Mouse (Mus musculus) brown adipose tissue, adult 24 weeks (tissue): Measurements from ENCODE around the gene 2310034C09Rik. TPM values are rescaled to one million over a fixed set of nuclear protein-coding genes. Genes with fewer than 3 reads are reported as not detected.
"Not testable (repeated sequence)": the region's sequence is repeated elsewhere in the genome, so short reads cannot be mapped to it uniquely, and the experiment has no call there.

Experiments
- H3K27ac ChIP-seq: fragments of 200-500 bp; replicated peaks from 2 replicates; pipeline ENCODE4 v1.5.1; 2012; ENCODE audit warnings: low read depth, mild to moderate bottlenecking, low read length
- H3K4me1 ChIP-seq: fragments of 200-500 bp; 2 replicates; pipeline ENCODE4 v1.6.1; 2012; ENCODE audit warnings: low read length, mixed read lengths; ENCODE audit not compliant: control insufficient read depth, insufficient read depth, insufficient read length
- H3K4me3 ChIP-seq: fragments of 200-500 bp; 2 replicates; pipeline ENCODE4 v1.5.1; 2012; ENCODE audit warnings: low read depth, mild to moderate bottlenecking, low read length, moderate library complexity; ENCODE audit not compliant: insufficient read depth
- polyA plus RNA-seq: library from polyadenylated mRNA; stranded (reverse); fragments of >200 nt; gene quantifications from 2 replicates; pipeline ENCODE4 v1.2.4, GENCODE M21; 2012; ENCODE audit not compliant: missing spikeins, insufficient read depth, insufficient read length

Gene 2310034C09Rik
- polyA plus RNA-seq, result not detected in 2 replicates

DNA sequence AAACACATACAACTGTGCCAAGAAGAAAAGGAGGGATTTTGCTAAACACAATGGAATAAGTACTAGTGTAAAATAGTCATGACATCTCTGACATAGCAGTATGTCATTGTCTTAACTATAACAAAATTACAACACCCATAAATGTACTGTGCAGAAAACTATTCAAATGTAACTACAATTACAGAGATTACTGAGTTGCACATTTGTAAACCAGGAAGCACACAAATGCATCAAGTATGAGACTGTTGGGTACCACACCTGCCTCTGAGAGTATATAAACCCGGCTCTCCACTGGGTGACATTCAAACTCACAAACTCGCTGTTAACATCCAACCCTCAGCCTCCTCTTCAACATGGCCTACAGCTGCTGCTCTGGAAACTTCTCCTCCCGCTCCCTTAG is at the start of gene 2310034C09Rik:
TSS of gene 2310034C09Rik (plus strand) at position 301 of the 400 bp plus-strand sequence.
- H3K4me1 ChIP-seq, H3K4me3 ChIP-seq, H3K27ac ChIP-seq: not testable (repeated sequence)

DNA sequence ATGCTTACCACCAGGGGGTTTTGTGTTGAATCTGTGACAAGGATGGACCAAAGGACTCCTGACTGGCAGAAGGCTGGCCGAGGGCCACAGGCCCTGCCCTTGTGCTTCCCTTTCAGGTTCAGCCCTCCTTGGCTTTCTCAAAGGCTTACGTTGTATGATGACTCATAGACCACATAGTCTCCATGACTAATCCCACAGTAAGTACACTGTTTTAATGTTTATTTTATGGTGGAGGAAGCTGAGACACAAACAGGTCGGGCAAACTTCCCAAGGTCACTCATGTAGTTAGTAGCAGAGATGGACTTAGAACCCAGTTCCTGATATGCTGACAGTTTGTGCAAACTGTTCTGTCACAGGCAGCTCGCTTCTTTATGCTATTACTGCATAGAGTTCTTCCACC is 47.9 kb upstream of the 2310034C09Rik start:
- H3K4me1 ChIP-seq, result no peaks in the 10 kb centered on the region

GRCm38 (mm10) chr16:88711245-88711644 is 47.4 kb upstream of the 2310034C09Rik start:
- no peak overlapping the region for H3K27ac ChIP-seq
- no peak overlapping the region for H3K4me3 ChIP-seq
- no peaks in the 10 kb centered on the region for H3K4me1 ChIP-seq

More for the DNA sequence above, 47.9 kb upstream of the 2310034C09Rik start:
- Histone ChIP-seq H3K27ac (no peak overlapping the region), H3K4me3 (no peak overlapping the region)

GRCm38 (mm10) chr16:88716549-88716948 is 42.1 kb upstream of the 2310034C09Rik start:
- no peak overlapping the region for H3K4me3 ChIP-seq
- no peaks in the 10 kb centered on the region for H3K4me1 ChIP-seq
- no peak overlapping the region for H3K27ac ChIP-seq

- no peak overlapping the region for H3K27ac ChIP-seq
- no peaks in the 10 kb centered on the region for H3K4me1 ChIP-seq
- H3K4me3 ChIP-seq, result no peak overlapping the region
Measured at GRCm38 (mm10) chr16:88720031-88720430, 38.6 kb upstream of the 2310034C09Rik start.

DNA sequence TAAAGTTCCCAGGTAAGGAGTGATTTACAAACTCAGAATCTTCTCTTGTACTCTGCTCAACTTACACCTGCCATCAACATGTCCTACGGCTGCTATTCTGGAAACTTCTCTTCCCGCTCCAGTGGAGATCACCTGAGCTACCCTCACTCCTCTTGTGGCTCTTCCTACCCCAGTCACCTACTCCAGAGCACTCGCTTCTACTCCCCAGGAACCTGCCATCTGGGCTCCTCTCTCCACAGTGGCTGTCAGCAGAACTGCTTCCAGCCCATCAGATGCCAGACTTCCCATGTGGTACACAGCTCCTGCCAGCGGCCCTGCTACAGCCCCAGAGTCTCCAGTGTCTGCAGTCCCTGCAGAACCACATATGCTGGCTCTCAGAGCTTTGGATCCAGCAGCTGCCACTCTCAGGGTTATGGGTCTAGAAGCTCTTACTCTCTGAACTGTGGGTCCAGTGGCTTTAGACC is 29.8 kb upstream of the 2310034C09Rik start, which contains the start of gene Krtap13-1:
TSS of gene Krtap13-1 (plus strand) at position 51 of the 464 bp plus-strand sequence.
- Histone ChIP-seq H3K4me3 (no peak within 1 kb of the TSS), H3K4me1 (no peaks in the 10 kb centered on the region), H3K27ac (no peak within 1 kb of the TSS)

GRCm38 (mm10) chr16:88735391-88735790 is 23.3 kb upstream of the 2310034C09Rik start:
- no peaks in the 10 kb centered on the region for H3K4me1 ChIP-seq
- no peak overlapping the region for H3K27ac ChIP-seq

GRCm38 (mm10) chr16:88744750-88745340 is 13.8 kb upstream of the 2310034C09Rik start:
- Histone ChIP-seq H3K4me3 (no peak overlapping the region), H3K27ac (no peak overlapping the region), H3K4me1 (no peaks in the 10 kb centered on the region)

More at GRCm38 (mm10) chr16:88735391-88735790, 23.3 kb upstream of the 2310034C09Rik start:
- no peak overlapping the region for H3K4me3 ChIP-seq

DNA sequence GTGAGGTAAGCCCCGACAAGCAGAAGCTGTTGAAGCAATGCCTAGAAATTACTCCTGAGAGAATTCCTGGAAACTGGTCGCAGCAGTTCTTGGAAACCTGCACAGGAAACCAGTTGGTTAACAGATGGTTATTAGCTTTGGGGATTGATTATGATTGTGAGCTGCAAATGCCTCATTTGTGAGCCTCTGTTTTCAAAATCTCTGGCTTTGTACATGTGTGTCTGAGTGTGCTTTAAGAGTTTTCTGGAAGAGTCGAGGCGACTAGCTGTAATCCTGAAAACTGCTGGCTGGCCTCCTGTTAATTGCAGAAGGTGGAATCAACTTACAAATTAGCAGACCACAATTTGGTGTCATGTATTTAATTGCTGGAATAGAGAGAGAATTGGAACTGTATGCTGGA is 10.7 kb upstream of the 2310034C09Rik start:
- H3K4me3 ChIP-seq, result no peak overlapping the region

GRCm38 (mm10) chr16:88751535-88751934 is 7.1 kb upstream of the 2310034C09Rik start, which contains the start of gene Krtap13:
Krtap13 (minus strand) TSS chr16:88751635.
- not testable (repeated sequence) for H3K4me3 ChIP-seq, H3K4me1 ChIP-seq, H3K27ac ChIP-seq

More for the DNA sequence above, 10.7 kb upstream of the 2310034C09Rik start:
- H3K4me1 ChIP-seq, result no peaks in the 10 kb centered on the region
- H3K27ac ChIP-seq, result no peak overlapping the region

GRCm38 (mm10) chr16:88774106-88774505 is 15.5 kb downstream of the 2310034C09Rik start, which contains the start of gene 2310057N15Rik:
2310057N15Rik (minus strand) TSS chr16:88774206.
- Histone ChIP-seq H3K4me1 (no peaks in the 10 kb centered on the region), H3K4me3 (no peak within 1 kb of the TSS), H3K27ac (no peak within 1 kb of the TSS)

DNA sequence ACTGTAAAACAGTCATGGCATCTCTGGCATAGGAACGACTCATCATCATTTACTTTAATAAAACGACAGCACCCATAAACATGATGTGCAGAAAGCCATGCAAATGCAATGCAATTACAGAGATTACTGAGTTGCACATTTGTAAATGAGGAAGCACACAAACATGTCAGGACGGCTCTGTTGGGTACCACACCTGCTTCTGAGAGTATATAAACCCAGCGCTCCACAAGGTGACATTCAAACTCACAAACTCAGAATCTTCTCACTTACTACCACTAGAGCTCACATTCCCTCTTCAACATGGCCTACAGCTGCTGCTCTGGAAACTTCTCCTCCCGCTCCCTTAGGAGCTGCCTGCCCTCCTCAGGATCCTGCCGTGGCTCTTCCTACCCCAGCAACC is 18.9 kb downstream of the 2310034C09Rik start, which contains the start of gene Gm5965:
TSS of gene Gm5965 (plus strand) at position 301 of the 400 bp plus-strand sequence.
- no peak within 1 kb of the TSS for H3K27ac ChIP-seq
- H3K4me1 ChIP-seq, result no peaks in the 10 kb centered on the region
- no peak within 1 kb of the TSS for H3K4me3 ChIP-seq

- Histone ChIP-seq H3K4me3 (no peak overlapping the region), H3K4me1 (no peaks in the 10 kb centered on the region), H3K27ac (no peak overlapping the region)
Measured at GRCm38 (mm10) chr16:88786786-88787185, 28.1 kb downstream of the 2310034C09Rik start.
